Mouse (Mus musculus): Measurements from ENCODE around the gene Cacnb1. TPM values are rescaled to one million over a fixed set of nuclear protein-coding genes. Genes with fewer than 3 reads are reported as not detected.

The Cacnb1 gene
- total RNA-seq, 2 experiments from 2014 or later: 150 TPM

GRCm38 (mm10) chr11:97971232-97971631 is 51.6 kb downstream of the Cacnb1 start:
- peak; percentile 78 to 94 for DNase-seq (ENCODE audit: low spot score in 2 of 2)
- intact Hi-C loops (cut with DNase I): no loop called here

- no peak for DNase-seq (ENCODE audit: low spot score in 2 of 2)
- intact Hi-C loops (cut with DNase I): no loop called here
Observed at GRCm38 (mm10) chr11:97970771-97971170, 52.1 kb downstream of the Cacnb1 start.

- no peak for DNase-seq (ENCODE audit: low spot score in 2 of 2)
- intact Hi-C loops (cut with DNase I): no loop called here
Observed at GRCm38 (mm10) chr11:97968385-97968784, 54.4 kb downstream of the Cacnb1 start.

- intact Hi-C loops (cut with DNase I): no loop called here
- DNase-seq (ENCODE audit: low spot score in 2 of 2): no peak
Observed at GRCm38 (mm10) chr11:97967114-97967513, 55.7 kb downstream of the Cacnb1 start.

DNA sequence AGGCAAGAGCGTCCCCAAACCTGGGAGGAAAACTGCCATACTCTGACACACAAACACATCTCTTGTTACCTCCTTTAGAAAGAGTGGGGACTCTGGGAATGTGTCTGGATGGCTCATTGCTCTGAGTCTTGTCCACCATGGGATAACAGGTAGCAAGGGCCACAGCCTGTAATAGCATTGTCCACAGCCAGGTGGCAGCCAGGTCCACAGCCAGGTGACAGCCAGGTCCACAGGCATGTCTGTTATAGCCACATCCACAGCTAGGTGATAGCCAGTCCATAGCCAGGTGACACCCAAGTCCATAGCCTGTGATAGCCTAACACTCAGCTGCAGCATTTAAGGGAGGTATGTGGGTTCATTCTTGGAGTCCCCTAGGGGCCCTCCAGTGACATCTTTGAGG is 61.9 kb downstream of the Cacnb1 start:
- DNase-seq (ENCODE audit: low spot score in 2 of 2): no peak
- intact Hi-C loops (cut with DNase I): no loop called here

GRCm38 (mm10) chr11:97959300-97959680 is 63.5 kb downstream of the Cacnb1 start:
- intact Hi-C loops (cut with DNase I): no loop called here
- DNase-seq (ENCODE audit: low spot score in 2 of 2): peak in 1 of 2 experiments; percentile 39

GRCm38 (mm10) chr11:97958641-97959299 is 64.1 kb downstream of the Cacnb1 start:
- DNase-seq (ENCODE audit: low spot score in 2 of 2): no peak
- intact Hi-C loops (cut with DNase I): no loop called here

GRCm38 (mm10) chr11:97956905-97957560 is 65.8 kb downstream of the Cacnb1 start:
- DNase-seq (ENCODE audit: low spot score in 2 of 2): no peak
- intact Hi-C loops (cut with DNase I): no loop called here

DNA sequence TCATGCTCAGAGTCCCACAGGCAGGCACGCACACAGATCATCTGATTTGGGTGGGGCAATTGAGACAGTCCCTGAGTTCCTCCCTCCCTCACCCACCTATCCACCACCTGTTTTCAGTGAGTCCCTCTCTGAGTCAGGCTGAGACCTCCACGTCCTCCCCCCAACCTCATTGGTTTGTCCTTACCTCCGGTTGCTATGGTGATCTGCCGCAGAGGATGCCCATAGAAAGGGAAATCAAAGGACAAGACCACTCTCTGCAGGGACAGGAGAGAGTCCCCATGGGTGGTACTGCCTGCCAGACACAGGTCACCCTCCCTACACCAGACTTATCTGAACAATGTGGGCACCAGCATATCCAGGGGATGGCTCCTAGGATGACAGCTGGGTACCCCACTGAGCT is 66.9 kb downstream of the Cacnb1 start:
- DNase-seq (ENCODE audit: low spot score in 2 of 2): no peak
- intact Hi-C loops (cut with DNase I): no loop called here

DNA sequence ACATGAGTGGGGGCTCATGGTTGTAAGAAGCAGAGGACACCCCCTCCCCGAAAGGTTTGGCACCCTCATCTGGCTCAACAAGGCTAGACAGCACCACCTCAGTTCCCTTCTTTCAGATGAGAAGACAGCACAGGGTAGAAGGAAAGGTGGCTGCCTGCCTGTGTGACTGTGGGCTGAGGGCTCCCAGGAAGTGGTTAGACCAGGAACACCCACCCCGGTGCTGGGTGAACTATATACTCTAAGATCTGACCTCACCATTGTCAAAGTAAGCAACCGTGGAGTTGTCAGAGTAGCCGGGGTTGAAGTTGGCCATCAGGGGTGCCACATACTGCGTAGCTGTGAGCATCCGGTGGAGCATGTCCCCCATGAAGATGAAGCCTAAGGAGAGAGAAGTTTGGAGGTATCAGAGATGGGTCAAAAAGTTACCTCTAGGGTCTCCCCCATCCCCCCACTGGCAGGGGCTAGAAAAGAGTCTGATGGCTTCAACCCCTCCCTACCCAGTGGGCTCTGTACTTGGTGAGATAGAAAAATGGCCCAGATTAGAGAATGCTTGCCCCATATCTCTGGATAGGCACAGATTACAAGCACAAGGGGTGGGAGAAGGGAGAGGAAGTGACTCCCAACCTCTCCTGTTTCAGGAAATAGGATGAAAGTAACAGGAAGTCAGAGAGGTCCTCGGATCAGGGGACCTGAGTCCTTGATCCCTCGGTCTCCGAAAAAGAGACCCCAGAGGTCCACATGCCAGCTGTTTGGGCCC is 67.5 kb downstream of the Cacnb1 start:
- intact Hi-C loops (cut with DNase I): no loop called here
- DNase-seq (ENCODE audit: low spot score in 2 of 2): no peak

DNA sequence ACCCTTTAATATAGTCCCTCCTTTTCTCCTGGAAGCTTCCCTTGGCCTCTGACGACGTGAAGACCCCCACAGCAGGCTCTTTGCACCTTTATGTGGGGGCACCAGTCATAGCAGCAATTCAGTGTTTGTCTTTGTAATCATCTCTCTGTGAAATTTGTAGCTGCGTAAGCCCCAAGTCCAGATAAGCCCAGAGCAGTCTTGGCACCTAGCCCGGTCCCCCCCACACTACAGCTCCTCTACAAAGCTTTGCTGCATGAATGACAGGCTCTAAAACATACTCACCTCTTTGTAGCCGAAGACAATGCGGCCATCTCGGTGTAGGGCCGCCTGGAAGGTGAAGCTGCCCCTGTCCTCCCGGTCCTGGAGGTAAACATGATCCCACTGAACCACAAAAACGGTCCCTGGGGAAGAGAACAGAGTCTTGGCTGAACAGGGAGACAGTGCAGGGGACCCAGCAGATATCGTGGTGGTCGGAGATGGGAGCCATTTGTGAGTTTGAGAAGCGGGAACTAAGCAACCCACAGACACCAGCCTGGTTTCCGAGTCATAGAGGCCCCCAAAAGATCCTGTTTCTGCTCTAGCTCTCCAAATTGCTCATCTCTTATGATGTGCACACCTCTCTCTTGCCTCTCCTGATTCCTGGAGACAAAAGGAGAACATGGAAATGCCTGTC is 68.2 kb downstream of the Cacnb1 start:
- intact Hi-C loops (cut with DNase I): no loop called here

GRCm38 (mm10) chr11:97953939-97954275 is 68.9 kb downstream of the Cacnb1 start:
- intact Hi-C loops (cut with DNase I): no loop called here
- DNase-seq (ENCODE audit: low spot score in 2 of 2): no peak

More for the DNA sequence above, 68.2 kb downstream of the Cacnb1 start:
- DNase-seq (ENCODE audit: low spot score in 2 of 2): no peak

- intact Hi-C loops (cut with DNase I): no loop called here
Observed at GRCm38 (mm10) chr11:97953179-97953938, 69.5 kb downstream of the Cacnb1 start.

GRCm38 (mm10) chr11:97952367-97953006 is 70.3 kb downstream of the Cacnb1 start:
- intact Hi-C loops (cut with DNase I): no loop called here
- no peak for DNase-seq (ENCODE audit: low spot score in 2 of 2)

More at GRCm38 (mm10) chr11:97953179-97953938, 69.5 kb downstream of the Cacnb1 start:
- DNase-seq (ENCODE audit: low spot score in 2 of 2): no peak

Small RNA genes within 50 kb of the gene (microRNA-seq; reads per million reads assigned to microRNA genes)
- gene Gm27597: 0 reads per million in 2 experiments

Other genes starting within 250 kb of the Cacnb1 start
- gene 1700001P01Rik, start 247.1 kb downstream of the Cacnb1 start, total RNA-seq (2021): 1 to 10 TPM in 1 of 2 experiments, not detected in 1; 1.0 TPM
- 100 to 1,000 TPM; 342 to 343 TPM for gene Rpl23, start 240.6 kb downstream of the Cacnb1 start, total RNA-seq (2021)
- gene Lasp1, start 224.0 kb downstream of the Cacnb1 start, total RNA-seq (2021): 100 to 1,000 TPM; 189 to 204 TPM
- 10 to 100 TPM; 48.5 to 52.8 TPM for gene B230217C12Rik, start 182.3 kb downstream of the Cacnb1 start, total RNA-seq (2021)
- under 1 TPM; 0.86 to 0.99 TPM for gene Fbxo47, start 138.9 kb downstream of the Cacnb1 start, total RNA-seq (2021)
- gene Plxdc1, start 36.6 kb downstream of the Cacnb1 start, total RNA-seq (2021): 10 to 100 TPM in 1 of 2 experiments, 1 to 10 TPM in 1; 9.8 to 14.9 TPM
- 1 to 10 TPM; 2.2 to 2.3 TPM for gene Arl5c, start 26.9 kb downstream of the Cacnb1 start, total RNA-seq (2021)
- 100 to 1,000 TPM; 536 to 545 TPM for gene Rpl19, start 3.7 kb upstream of the Cacnb1 start, total RNA-seq (2021)
- gene Stac2, start 30.4 kb upstream of the Cacnb1 start, total RNA-seq (2021): 10 to 100 TPM; 27.7 to 28.0 TPM
- 10 to 100 TPM; 31.1 to 35.7 TPM for gene Fbxl20, start 127.4 kb upstream of the Cacnb1 start, total RNA-seq (2021)
- gene Med1, start 170.3 kb upstream of the Cacnb1 start, total RNA-seq (2021): 10 to 100 TPM; 46.9 to 52.8 TPM
- gene Cdk12, start 180.0 kb upstream of the Cacnb1 start, total RNA-seq (2021): 10 to 100 TPM; 34.2 to 34.8 TPM